Mouse (Mus musculus) C2C12 (cell line): ENCODE measurements at regions not wholly inside any gene's neighbourhood (a gene's known extent, or its start where the extent isn't known, plus 50 kb on each side); places are given as distances from the start of the nearest gene placed in this dataset.

ENCODE experiments used
- H3K27me3 ChIP-seq: one replicate; pipeline ENCODE4 v1.6.1; 2011; ENCODE audit not compliant: control insufficient read depth, insufficient read depth, insufficient read length
- H3K36me3 ChIP-seq: one replicate; pipeline ENCODE4 v1.6.1; 2011; ENCODE audit not compliant: control insufficient read depth, insufficient read depth
- H3K4me3 ChIP-seq: one replicate; pipeline ENCODE4 v1.5.1; 2011; ENCODE audit warnings: mild to moderate bottlenecking, control low read depth; ENCODE audit not compliant: poor library complexity, insufficient read depth, severe bottlenecking
- H3K79me2 ChIP-seq: one replicate; pipeline ENCODE4 v1.6.1; 2011; ENCODE audit not compliant: control insufficient read depth, insufficient read depth
- H3K79me3 ChIP-seq: one replicate; pipeline ENCODE4 v1.6.1; 2011; ENCODE audit warnings: low read depth, control low read depth
- H3ac ChIP-seq: one replicate; pipeline ENCODE3; 2011; ENCODE audit warnings: low read depth; ENCODE audit not compliant: control insufficient read depth, insufficient read length
- CEBPB ChIP-seq: IDR thresholded peaks from one replicate; pipeline ENCODE4 v1.6.1; 2011; ENCODE audit warnings: low read depth, mild to moderate bottlenecking, control low read depth, moderate library complexity
- CTCF ChIP-seq: IDR thresholded peaks from one replicate; pipeline ENCODE4 v1.5.1; 2011; ENCODE audit not compliant: control insufficient read depth, insufficient read depth, insufficient read length
- FOSL1 ChIP-seq: IDR thresholded peaks from one replicate; pipeline ENCODE4 v1.8.0; 2011; ENCODE audit warnings: mild to moderate bottlenecking, low read length; ENCODE audit not compliant: poor library complexity, insufficient read depth, severe bottlenecking
- MAX ChIP-seq: IDR thresholded peaks from one replicate; pipeline ENCODE4 v1.6.1; 2011; ENCODE audit warnings: mild to moderate bottlenecking, control low read depth
- MYOD1 ChIP-seq: IDR thresholded peaks from one replicate; pipeline ENCODE4 v1.6.1; 2011; ENCODE audit warnings: low read depth; ENCODE audit not compliant: control insufficient read depth, insufficient read length
- MYOG ChIP-seq: IDR thresholded peaks from one replicate; pipeline ENCODE4 v1.6.1; 2011; ENCODE audit not compliant: control insufficient read depth, insufficient read length; ENCODE audit errors: extremely low read depth
- USF1 ChIP-seq: IDR thresholded peaks from one replicate; pipeline ENCODE4 v1.6.1; 2011; ENCODE audit warnings: low read depth, mild to moderate bottlenecking, control low read depth, moderate library complexity

DNA sequence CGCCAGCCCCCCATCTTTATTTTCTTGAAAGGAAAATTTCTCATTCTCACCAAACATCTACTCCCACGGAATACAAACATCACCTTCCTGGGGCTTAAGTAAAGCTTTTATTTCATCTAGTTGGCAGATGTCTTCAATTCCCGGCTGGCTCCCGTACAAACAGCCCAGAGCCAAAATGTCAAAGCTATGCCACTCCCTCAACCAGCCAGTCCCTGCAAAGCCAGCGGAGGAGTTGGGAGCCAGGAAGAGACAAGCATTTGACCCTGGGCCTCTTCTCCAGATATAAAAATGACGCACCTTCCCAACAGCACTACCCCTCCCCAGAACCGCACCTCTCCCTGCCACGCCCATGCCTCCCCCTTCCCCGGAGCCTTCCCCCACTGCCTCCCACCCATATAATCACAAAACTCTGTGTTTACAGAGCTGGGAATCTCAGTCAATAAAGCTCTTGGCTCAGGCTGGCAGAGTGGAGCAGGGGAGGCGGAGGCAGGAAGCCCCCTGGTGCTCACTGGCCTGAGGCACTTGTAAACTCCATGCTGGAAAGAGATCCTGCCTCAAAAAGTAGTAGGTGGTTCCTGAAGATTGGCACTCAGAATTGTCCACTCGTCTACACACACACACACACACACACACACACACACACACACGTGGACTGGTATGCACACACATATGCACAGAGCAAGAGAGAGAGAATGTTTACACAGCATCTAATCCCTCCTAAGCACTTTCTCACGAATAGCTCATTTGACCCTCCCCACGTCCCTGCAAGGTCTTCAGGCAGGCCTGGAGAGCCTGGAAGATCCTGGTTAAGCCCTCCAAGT lies 60.9 kb upstream of the Foxk1 start:
- H3K79me3 ChIP-seq = no peaks in the 10 kb centered on the region
- H3K27me3 ChIP-seq = peaks cover 16% of the 10 kb centered on the region
- TF ChIP-seq CEBPB (no peak), CTCF (no peak)
- no peaks in the 10 kb centered on the region for H3K36me3 ChIP-seq
- H3K79me2 ChIP-seq = no peaks in the 10 kb centered on the region
- no peak overlapping the region for H3K4me3 ChIP-seq
- H3ac ChIP-seq = no peak overlapping the region

DNA sequence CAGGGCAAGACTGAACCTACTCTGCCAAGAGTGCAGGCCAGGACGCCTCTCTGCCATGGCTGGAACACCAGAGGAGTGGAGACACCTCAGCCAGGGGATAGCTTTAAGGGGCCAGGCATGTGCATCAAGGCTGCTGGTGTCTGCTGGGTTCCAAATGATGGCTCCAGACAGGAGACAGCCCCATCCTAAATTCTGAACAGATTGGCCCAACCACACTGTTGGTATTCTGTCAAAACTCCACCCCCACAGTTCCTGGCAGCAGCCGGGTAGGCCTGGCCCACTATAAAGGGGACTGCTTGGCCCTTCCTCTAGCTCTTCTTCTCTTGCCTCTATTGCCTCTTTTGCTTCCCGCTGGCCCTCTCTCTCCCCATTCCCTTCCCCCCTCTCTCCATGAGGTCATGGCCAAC lies 60.3 kb upstream of the Foxk1 start:
- Histone ChIP-seq H3ac (no peak overlapping the region), H3K79me3 (no peaks in the 10 kb centered on the region), H3K4me3 (no peak overlapping the region), H3K79me2 (no peaks in the 10 kb centered on the region), H3K27me3 (peaks cover 11% of the 10 kb centered on the region), H3K36me3 (no peaks in the 10 kb centered on the region)
- TF ChIP-seq MYOD1 (no peak), FOSL1 (no peak), MAX (no peak), MYOG (no peak), USF1 (no peak), CTCF (no peak), CEBPB (no peak)

DNA sequence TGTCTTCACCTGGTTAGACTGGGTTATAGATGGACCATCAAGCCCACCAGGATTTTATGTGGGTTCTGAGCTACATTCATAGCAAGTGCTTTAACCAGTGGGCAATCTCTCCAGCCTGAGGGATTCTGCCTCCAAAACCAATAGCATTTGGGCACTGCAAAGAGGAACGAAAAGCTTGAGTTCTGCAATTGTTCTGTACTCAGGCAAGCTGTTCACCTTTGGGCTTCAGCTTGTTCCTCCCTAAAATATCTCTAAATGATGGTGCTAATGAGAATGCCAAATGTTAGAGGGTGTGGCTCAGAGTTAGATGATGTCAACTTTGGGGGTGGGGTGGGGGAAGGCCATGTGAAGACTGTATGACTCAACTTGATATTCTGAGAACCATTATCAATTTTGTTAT lies 54.8 kb upstream of the Foxk1 start:
- H3K36me3 ChIP-seq = no peaks in the 10 kb centered on the region
- no peaks in the 10 kb centered on the region for H3K27me3 ChIP-seq
- no peak overlapping the region for H3K4me3 ChIP-seq
- TF ChIP-seq USF1 = no peak
- no peak for TF ChIP-seq MYOD1
- no peaks in the 10 kb centered on the region for H3K79me3 ChIP-seq
- H3K79me2 ChIP-seq = no peaks in the 10 kb centered on the region
- no peak overlapping the region for H3ac ChIP-seq

DNA sequence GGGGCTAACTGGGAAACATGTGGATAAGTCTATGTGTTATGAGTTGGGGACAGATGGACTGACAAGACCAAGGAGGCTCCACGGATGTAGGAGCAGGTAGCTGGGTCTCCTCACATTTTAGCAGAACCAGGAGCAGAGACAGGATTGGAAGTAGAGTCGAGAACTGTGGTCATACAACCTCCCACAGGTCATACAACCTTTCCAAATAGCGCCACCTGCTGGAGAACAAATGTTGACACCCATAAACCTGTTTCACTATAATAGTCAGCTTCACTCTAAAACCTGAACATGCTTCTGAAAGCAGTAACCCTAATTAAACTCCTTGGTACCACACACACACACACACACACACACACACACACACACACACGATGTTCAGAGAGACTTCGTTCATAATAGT lies 50.7 kb upstream of the Foxk1 start:
- Histone ChIP-seq H3ac (no peak overlapping the region), H3K36me3 (no peaks in the 10 kb centered on the region), H3K79me2 (no peaks in the 10 kb centered on the region), H3K4me3 (no peak overlapping the region), H3K27me3 (no peaks in the 10 kb centered on the region), H3K79me3 (no peaks in the 10 kb centered on the region)
- no peak for TF ChIP-seq MAX
- no peak for TF ChIP-seq USF1
- no peak for TF ChIP-seq MYOG
